Mouse (Mus musculus): ENCODE measurements at regions not wholly inside any gene's neighbourhood (a gene's known extent, or its start where the extent isn't known, plus 50 kb on each side); places are given as distances from the start of the nearest gene placed in this dataset.

DNA sequence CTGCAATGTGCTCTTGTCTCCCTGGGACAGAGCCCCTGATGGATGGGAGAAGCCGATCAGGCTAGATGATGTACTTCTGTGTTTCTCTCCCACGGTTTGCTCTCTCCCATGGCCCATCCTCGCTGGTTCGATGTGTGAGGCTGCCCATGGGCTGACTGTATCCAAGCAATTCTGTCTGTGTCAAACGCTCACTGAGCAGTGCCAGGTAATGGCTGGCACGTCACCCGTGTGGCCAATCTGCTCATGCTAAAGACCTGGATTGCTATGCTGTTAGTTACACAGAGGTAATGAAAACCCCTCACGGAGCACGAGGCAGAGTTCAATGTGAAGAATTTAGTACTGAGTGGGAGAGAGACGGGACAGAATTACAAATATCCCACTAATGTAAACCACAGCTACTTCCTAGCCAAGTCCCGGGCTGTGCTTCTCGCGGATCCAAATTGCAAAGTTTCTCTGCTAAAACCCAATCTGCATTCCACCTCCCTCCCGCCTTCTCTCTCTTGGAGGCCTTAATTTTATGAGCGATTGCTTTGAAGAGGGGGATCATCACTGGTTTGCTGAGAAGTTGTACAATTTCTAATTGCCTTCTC lies 219.3 kb downstream of the Ajap1 start:
- no peak for TF ChIP-seq TBP (conservative IDR thresholded peaks at IDR 0.05; ENCODE audit: low read depth, low read length)
- no peak for TF ChIP-seq ETS1 (conservative IDR thresholded peaks at IDR 0.05; ENCODE audit: low read depth, low read length)
- no peak for TF ChIP-seq CHD1 (IDR thresholded peaks at IDR 0.05; ENCODE audit: low read depth, low read length)
- TF ChIP-seq USF1 (IDR thresholded peaks at IDR 0.05; ENCODE audit: low read depth, low read length): no peak
- TF ChIP-seq UBTF (IDR thresholded peaks at IDR 0.05; ENCODE audit: low read depth, low read length): no peak
- no peak for TF ChIP-seq CTCF (conservative IDR thresholded peaks at IDR 0.05 in 1 of 2, IDR thresholded peaks at IDR 0.05 in 1 of 2; ENCODE audit: low read depth in 2 of 2, low read length in 2 of 2)
- TF ChIP-seq EP300 (IDR thresholded peaks at IDR 0.05; ENCODE audit: low read length): no peak
- TF ChIP-seq MAFK (IDR thresholded peaks at IDR 0.05; ENCODE audit: insufficient replicate concordance, low read length): no peak
- TF ChIP-seq POLR2A (IDR thresholded peaks at IDR 0.05; ENCODE audit: low read depth, low read length): no peak
- TF ChIP-seq NRF1 (IDR thresholded peaks at IDR 0.05; ENCODE audit: low read depth, low read length): no peak
- no peak for TF ChIP-seq NELFE (IDR thresholded peaks at IDR 0.05; ENCODE audit: low read depth, low read length)
